Mouse (Mus musculus) layer of hippocampus, postnatal 25 days (tissue): ENCODE results near the gene Gm28308. TPM values are rescaled to one million over a fixed set of nuclear protein-coding genes. Genes with fewer than 3 reads are reported as not detected.

Source experiments
- DNase-seq, 2 experiments: peaks; one replicate each; pipeline ENCODE4 v3.0.0; 2022; ENCODE audit warnings: mixed read lengths in 2 of 2, low spot score in 1 of 2; ENCODE audit errors: extremely low spot score in 1 of 2
- total RNA-seq, 2 experiments: library from RNA; stranded (reverse); gene quantifications; 2 replicates each; pipeline ENCODE4 v1.2.3; 2021

The Gm28308 gene
- total RNA-seq, 2 experiments from 2014 or later: not detected

DNA sequence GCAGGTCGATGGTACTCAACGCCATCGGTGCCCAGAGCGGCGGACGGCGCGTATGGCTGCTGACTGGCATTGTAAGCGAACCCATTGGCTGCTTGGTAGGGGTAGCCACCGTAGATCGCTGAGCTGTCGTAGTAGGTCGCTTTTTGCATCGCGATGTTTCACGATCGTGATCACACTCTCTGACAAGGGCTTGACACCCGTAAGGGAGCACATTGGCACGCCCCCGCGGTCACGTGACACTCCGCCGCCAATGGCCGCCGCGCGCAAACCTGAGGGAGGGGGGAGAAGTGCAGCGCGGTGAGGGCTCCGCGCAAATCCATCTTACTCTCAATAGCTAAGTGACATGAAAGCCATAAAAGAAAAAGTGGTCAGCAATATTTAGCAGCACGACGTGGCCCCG, 40.6 kb downstream of the Gm28308 start:
- DNase-seq: no peak

DNA sequence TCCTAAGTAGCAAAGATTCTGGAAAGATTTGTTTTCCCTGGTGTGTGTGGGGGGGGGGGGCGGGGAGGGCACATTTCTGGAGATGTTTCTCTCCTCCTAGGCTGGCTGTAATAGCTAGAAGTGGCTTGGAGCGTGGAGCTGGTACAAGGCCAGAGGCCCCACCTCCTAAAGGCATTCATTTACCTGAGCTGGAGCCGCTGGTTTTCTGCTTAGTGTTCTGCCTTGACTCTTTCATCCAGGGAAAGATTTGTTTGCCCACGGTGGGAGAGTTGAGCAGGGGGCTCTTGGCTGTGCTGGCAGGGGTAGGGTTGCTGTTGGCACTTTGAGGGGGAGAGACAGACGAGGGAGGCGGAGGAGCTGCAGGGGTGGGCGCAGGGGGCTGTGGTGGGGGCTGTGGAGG, 41.2 kb downstream of the Gm28308 start:
- DNase-seq: no peak

DNA sequence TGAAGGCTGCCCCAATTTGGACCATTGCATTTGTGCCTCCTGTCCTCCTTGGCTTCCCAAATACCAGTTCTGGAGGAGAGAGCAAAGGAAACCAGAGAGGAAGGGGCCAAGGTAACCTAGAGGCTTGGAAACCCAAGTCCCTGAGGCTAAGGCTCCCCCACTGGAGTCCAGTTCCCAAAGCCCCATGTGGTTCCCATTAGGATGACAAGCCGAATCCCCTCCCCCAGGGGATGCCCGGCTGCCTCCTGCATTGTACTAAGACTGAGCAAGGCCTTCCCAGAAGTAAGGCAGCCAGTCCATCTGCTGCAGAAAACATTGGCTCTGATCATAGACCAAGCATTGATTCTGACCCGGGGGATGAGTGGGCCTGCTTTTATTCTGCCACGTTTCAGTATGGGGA, 41.8 kb downstream of the Gm28308 start:
- no peak for DNase-seq

DNA sequence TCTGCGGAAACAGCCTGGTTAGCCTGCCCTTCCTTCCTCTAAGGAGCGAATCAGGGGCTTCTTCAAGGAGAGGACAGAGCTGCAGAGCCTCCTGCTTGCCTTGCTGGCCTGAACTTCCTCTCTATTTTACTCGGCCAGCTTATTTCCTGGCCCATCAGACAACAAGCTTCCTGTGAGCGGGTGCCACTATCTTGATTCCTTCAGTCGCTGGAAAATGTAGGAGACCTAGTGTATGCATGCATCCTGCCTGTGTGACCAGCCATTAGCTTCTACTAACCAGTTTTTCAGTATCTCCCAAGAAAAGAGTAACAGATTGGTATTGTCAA, 42.3 kb downstream of the Gm28308 start:
- no peak for DNase-seq

DNA sequence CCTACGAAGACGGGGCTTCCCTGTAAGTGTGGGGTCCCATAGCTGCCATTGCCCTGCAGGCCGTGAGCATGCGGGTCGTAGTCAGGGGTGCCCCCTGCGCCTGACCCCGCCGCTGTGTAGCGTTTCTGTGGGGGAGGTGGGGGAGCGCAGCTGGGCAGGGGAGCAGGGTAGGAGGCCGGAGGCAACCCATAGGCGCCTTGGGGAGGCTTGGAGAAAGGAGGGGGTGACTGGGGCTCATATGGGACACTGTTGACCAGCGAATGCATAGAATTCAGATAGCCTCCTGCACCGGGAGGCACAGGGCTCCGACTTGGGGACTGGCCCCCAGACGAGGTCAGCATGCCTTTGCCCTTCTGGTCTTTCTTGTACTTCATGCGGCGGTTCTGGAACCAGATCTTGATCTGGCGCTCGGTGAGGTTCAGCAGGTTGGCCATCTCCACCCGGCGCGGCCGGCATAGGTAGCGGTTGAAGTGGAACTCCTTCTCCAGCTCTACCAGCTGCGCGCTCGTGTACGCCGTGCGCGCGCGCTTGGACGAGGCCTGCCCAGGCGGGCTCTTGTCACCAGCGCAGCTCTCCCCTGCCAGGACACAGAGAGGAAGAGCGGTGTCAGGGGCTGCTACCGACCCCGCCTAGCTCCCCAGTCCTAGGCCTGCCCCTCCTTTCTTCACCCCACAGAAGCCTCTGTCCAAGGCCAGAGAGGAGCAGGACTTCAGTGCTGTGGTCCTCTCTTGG, 42.8 kb downstream of the Gm28308 start:
- no peak for DNase-seq

DNA sequence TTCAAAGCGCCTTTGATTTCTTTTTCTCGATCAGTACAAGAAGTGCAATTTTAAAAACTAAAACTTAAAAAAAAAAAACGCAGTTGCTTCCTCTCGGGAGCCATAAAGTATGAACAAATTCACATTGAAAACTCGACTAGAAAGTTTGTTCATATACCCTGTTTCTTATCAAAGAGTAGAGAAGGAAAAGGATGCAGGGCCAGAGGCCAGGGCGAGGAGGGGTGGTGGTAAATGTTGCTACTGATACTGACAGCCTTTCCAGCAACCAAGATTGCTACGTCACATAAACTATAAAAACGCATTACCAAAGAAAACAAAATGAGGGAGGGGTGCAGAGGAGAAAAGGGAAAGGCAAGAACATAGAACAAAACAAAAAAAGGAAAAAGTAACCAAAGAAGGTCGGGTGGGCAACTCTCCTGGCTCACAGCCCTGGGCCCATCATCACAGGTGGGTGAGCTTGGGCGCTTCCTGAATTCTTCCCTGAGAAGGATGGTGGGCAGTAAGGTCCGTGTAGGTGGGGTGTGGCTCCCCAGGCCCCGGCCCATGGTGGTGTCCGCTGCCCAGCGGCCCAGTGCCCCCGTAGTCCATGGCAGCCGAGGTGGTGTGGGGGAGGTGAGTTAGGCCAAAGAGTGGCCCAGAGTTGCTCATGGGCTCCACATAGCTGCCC, 43.5 kb downstream of the Gm28308 start:
- DNase-seq: no peak

DNA sequence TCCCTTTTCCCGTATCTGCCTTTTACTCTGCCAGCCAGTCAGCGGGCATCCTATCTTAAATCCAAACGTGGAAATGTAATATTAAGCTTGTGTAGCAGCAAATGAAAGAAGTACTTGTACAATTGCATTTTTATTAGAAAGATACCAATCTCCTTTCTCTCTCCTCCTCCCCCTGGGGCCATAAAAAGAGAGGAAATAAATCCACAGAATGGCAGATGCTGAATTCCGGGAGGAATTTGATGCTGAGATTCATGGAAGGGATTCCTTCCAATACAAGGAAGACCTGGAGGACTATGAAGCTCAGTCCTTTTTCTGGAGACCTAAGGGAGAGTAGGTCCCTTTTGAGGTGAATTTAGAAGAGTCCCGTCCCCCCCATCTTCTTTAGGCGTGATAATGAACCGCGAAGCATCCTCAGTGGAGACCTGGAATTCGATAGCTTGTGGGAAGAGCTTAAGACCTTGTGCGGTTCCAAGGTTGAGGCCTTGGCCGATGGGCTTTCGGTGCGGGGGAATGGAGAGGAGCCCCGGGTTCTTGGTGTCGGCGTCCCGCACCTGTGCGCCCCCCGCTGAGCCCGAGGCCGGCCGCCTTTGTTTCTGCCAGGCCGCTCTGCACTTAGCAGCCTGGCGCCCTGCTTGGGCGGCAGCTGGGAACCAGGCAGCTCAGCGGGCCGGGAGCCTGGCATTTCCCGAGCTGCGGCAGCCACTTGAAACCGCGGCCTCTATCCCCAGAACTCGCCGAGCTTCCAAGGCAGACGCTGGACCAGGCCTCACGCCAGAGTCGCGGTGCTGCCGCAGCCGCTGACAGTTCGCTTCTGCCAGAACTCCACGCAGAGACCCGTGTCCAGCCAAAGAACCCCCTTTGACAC, 44.7 kb downstream of the Gm28308 start:
- DNase-seq: no peak

DNA sequence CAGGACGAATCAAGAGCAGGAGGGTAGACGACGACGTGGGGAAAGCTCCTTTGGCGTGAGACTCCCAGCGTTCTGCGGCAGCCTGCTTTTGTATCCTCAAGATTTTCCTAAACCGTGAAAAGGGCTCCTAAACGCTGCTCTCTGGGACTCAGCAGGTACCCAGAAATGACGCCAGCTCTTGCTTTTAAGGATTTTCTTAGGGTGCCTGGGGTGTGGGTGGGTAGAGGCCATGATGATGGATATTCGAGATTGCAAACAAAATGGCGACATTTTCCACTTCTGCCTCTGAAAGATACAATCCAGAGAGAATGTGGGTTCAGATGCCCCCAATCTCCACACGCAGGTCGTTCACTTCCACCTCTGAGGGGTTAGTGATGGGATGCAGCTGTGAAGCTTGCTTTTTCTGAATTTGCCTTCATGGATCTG, 45.4 kb downstream of the Gm28308 start:
- DNase-seq: no peak

DNA sequence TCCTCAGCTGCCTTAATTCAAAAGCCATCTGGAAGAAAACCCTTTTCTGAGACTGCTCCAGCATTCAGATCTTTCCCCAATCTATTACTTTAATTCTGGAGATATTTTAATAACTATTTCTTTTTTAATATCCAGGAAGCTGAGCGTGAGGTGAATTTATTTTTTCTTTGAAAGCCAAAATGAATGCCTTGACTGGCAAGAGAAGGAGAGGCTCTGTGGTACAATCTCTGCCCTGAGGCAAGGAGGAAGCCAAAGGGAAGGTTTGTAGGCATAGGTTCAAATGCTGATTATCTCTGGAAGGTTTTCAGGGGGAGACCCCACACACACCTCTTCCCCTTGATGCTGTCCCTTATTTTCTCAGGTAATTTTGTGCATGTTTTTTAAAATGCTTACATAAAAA, 46.0 kb downstream of the Gm28308 start:
- no peak for DNase-seq

DNA sequence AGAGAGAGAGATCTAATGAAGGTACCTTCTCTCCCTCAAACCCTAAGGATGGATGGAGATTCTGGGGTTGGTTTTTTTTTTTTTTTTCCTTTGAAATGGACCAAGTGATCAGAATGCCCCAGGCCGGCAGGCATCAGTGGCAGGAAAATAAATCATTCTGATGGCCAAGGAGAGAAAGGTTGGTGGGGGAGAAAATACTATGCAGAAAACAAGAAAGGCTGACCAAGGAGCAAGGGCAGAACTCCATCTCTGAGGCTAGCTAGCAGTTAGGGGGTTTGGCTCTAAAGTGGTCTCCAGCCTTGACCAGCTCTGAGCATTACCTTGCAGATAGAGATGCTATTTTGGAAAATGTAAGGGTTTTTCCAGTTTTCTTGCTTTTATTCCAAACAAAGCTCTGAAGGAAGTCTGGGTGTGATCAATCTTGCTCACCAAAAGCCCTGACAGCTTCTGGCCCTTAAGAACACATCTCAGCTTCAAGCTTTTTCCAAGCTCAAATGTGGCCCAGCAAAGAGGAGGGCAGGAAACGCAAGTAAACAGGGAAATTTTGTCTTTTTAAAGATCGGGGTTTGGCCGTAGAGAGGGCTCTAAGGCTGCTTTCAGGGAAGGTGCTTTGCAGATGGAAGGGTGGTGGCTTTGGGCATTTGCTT, 46.6 kb downstream of the Gm28308 start:
- DNase-seq: no peak

DNA sequence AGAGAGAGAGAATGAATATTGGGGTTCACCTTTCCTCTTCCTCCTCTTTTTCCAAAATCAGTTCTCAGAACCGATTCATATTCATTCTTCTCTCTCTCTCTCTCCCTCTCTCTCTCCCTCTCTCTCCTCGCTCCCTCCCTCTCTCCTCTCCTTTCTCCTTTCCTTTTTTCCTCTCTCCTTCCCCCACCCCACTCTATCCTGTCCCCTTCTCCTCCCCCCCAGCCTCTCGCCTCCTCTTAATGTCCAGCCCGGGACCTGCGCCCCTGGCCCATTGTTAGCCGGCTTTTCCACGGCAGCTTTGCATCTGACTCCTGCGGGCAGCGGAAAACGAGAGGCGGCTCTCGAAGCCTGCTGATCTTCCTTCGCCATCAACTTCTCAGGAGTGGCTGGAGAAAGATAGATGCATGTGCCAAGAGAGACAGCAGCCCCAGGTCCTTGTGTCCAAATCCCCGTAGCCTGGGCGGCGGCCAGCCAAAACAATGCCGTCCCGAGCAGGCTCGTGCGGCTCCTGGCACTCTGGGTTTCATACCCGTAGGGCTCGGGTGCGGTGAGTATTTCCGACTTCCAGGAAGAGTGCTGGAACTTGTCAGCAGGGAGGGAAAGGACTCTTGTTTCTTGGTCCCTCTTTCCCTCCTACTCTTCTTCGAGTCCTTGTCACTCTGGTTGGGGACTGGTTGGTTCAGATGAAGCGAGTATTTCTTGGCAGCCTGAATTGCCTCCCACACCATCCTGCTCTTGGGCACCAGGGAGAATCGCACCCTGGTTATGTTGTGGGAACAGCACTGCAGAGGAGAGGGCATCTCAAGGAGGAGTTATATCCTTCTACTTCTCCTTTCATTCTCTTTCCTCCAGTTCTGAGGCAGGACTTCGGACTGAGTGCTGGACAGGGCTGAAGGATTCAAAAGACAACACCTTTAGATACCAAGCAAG, 47.4 kb downstream of the Gm28308 start:
- DNase-seq: no peak

DNA sequence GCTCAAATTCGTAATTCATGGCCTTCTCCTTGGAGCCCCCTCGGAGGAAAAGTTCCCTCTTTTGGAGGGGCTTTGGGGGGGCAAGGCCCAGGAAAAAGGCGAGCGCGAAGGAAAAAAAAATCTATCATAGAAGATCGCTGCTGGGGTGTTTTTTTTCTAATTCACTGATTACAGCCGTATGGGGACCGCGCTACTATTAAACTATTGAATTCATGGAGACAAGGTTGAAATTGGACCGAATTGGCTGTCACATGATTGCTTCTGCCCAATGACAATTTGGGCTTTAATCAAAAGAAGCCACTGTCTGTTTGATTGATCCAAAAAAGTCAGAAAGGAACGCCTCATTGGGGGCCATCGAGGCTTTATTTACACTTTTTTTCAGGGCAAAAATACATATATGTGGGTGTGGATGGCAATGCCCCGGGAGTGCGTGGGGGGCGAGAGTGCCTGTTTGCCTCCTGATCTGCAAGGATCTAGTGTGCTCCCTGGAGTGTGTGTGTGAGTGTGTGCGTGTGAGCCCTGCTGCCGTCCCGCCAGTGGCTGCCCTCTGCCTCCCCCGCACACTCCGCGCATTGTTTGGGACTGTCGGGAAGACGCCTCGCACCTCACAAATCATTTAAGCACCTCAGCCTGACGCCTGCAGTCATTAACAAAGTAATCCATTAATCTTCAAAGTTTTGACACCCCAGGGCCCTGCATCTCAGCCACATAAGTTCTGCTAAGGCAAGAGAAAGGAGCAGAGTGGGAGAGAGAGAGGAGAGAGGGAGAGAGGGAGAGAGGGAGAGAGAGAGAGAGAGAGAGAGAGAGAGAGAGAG, 48.3 kb downstream of the Gm28308 start, which contains the start of gene Hoxa2:
TSS of gene Hoxa2 (minus strand) at position 206 of the 815 bp plus-strand sequence.
- no peak for DNase-seq

DNA sequence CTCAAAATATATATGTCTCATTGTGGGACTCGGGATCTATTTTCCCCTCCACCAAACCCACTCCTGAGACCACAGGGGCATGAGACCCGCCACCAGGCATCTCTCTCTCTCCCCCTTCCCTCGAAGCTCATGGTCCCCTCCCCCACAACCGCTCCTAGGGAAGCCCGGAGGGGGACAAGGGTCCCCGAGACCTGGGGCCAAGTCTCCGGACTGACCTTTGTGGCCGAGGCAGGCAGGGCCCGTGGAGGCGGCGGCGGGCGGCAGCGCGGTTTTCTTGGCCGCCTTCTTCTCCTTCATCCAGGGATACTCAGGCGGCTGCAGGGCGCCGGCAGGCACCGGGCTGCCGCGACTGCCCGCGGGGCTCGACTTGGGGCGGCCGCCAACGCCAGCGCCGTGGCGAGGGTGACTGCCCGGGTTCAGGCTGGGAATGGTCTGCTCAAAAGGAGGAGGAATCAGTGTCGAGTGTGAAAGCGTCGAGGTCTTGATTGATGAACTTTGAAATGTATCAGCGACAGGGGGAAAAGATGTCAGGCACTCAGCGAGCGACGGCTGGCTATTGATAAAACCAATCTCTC, 49.0 kb downstream of the Gm28308 start:
- no peak for DNase-seq

DNA sequence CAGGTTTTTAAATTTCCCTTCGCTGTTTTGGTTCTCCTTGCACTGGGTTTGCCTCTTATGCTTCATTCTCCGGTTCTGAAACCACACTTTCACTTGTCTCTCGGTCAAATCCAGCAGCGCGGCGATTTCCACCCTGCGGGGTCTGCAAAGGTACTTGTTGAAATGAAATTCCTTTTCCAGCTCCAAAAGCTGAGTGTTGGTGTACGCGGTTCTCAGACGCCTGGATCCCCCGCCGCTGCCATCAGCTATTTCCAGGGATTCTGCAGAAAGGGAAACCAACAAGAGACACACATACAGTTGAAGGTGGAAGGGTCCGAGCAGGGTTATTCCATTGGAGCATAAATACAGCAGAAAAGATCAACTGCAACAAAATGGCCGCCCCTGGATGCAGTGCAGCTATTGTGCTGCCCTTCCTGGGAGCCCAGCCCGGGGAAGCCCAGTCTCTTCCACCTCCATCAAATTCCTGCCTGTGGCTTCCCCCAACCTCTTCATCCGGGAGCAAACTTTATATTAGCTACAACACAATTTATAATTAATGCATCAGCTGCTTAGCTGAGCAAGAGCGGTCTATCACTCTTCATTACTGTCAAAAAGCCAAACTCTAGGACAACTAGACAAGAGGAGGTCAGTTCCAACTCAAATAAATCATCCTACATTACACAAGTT, 49.6 kb downstream of the Gm28308 start:
- DNase-seq: no peak

DNA sequence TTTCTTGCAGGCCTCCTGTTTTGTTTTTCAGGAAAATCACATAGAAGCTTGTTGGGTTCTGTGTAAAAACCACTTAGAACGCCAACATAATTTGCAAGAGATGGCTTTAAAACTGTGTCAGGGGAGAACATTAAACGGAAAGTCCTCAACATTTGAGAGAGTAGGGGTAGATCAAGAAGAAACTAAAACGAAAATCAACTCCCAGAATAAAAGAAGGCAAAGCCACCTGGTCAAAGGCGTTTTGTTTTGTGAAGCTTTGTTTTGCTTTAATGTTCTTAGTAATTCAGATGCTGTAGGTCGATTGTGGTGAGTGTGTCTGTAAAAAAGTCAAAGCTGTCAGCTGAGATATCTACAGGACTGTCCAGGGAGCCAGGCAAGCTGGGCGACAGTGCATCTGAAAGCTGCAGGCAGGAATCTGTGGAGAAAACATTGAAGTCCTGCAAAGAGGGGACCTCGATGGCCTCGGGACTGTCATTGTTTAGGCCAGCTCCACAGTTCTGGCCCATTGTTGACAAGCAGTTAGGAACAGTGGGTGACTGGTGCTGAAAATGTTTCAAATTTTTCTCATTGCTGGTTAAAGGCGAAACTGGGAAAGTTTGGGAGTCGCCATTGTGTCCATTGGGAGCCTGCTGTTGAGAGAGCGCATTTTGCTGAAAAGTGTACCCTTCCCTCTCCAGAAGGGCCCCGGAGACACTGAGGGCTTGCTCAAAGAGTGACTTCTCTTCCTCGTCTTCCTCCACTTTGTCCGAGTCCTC, 50.4 kb downstream of the Gm28308 start:
- DNase-seq: no peak

DNA sequence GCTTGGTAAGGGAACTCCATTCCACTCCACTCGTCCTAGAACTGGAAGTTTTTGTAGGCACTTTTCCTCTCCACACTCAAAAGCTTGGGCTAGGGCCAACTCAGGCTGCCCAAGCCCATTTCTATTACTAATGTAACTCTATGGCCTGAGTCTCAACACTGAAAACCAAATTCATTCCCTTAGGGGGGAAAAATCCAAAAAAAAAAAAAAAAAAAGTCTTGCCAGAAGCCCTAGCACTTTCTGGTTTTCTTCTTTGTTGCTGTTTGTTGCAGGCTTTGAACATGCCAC, 51.1 kb downstream of the Gm28308 start:
- no peak for DNase-seq

DNA sequence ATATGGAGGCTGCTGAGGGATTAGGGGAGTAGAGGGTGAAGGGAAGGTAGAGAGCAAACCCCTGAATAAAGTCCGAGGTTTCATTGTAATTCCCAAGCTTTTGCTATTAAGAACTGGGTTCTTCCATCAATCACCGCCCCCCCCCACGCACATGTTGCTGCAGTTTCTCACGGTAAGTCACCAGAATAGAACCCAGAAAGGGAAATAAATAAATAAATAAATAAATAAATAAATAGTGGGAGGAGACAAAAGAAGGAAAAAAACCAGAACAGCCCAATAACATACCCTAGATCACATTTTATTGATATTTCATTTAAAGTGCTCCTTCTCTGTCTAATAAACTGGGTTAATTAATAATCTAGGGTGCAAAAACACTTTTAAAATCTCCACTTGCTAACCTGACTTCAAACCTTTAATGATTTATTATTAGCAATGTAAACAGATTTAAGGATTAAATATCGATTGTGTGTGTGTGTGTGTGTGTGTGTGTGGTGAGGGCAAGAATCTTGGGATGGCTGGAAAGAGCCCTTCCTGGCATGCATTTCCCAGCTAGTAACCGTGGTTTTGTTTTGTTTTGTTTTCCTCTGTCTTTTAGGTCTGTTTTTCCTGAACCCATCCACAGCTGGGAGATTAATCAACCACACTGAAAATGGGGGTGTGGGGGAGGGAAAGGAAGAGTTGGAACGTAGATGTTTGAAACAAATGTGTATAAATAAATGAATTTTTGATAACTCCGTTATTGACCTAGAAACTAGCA, 51.6 kb downstream of the Gm28308 start:
- DNase-seq: no peak
